ENCODE assay signal across 15 mouse cellular contexts in genomic region chr2:150800616-150801015, GRCm38 (mm10).
"Had no signal": no experiment of that assay in that cellular context is flagged by ENCODE, and none has a peak within 500 bp of the region (broad histone marks: within the 10 kb centered on the region; RNA-seq: fewer than 3 reads in every experiment).

No protein-coding gene starts in this region.

- H3K27ac ChIP-seq: intestine, embryonic 15.5 days; kidney, postnatal 0 days; limb, embryonic 13.5 days; liver, embryonic 12.5 days; neural tube, embryonic 13.5 days had no signal

- H3K27me3 ChIP-seq: intestine, embryonic 15.5 days; limb, embryonic 13.5 days; liver, embryonic 12.5 days; neural tube, embryonic 13.5 days had no signal

- H3K4me2 ChIP-seq: intestine, embryonic 15.5 days; limb, embryonic 13.5 days; liver, embryonic 12.5 days; midbrain, embryonic 11.5 days; neural tube, embryonic 13.5 days had no signal

- DNase-seq: kidney, adult 9 months; layer of hippocampus, adult 9-11 months; layer of hippocampus, postnatal 36 days; lung, postnatal 4 days; right cerebral cortex, postnatal 4 days; spleen, adult 18-20 months; thymus, adult 18-20 months; thymus, postnatal 14 days had no signal

- ATAC-seq: intestine, embryonic 15.5 days; liver, embryonic 12.5 days; midbrain, embryonic 16.5 days had no signal

- H3K4me1 ChIP-seq: intestine, embryonic 15.5 days; limb, embryonic 13.5 days; liver, embryonic 12.5 days; neural tube, embryonic 13.5 days had no signal

- H3K9ac ChIP-seq: intestine, embryonic 15.5 days; limb, embryonic 13.5 days; liver, embryonic 12.5 days; neural tube, embryonic 13.5 days had no signal

- H3K9me3 ChIP-seq: intestine, embryonic 15.5 days; limb, embryonic 13.5 days; liver, embryonic 12.5 days; neural tube, embryonic 13.5 days had no signal

- H3K4me3 ChIP-seq: intestine, embryonic 15.5 days; limb, embryonic 13.5 days; liver, embryonic 12.5 days; neural tube, embryonic 13.5 days had no signal
